Mouse (Mus musculus): ENCODE measurements around the gene Olfr1231.

The Olfr1231 gene

GRCm38 (mm10) chr2:89306974-89307373 lies at the start of gene Olfr1231:
TSS of gene Olfr1231 (minus strand) at chr2:89307074.
- no peak for DNase-seq

GRCm38 (mm10) chr2:89342298-89342697 lies 35.4 kb upstream of the Olfr1231 start, which contains the start of gene Olfr1233:
TSS of gene Olfr1233 (minus strand) at chr2:89342398.
- no peak for DNase-seq

DNA sequence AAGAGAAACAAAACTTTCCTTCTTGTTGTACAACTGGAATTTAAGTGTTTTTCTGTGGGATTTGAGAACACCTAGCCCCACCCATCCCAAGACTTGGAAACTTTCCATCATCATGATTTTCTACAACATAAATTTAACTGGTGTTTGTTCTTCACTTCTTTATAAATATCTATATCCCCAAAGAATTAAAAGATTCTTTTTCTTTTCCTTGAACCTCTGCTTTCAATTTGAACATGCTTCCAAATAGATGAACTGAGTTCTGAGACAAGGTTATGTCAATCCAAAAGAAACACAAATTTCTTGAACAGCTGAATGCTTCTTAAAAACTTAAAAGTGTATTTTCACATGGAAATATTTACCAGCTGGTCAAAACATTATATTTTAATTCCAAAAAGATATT lies 22.7 kb upstream of the Olfr1231 start, which contains the start of gene Olfr1232:
Gene Olfr1232 (minus strand): TSS at position 101 of the 400 bp plus-strand sequence.
- DNase-seq: no peak

DNA sequence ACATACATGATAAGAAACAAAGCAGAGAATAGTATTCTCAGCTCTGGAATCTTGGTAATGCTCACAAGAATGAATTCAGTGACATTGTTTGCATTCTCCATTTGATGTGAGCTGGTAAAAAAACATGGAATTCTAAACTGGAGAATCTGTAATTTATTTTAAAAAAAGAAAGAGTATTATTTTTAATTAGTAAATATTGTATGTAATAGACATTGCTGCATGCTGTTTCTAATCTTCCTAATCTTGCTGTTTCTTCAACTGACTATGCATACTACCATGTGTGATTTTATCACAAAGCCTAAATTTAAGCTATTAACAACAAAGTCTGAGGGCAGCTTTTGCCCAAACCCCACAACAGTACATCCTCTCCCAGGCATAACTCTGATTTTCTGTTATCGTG lies 9.7 kb downstream of the Olfr1231 start, which contains the start of gene Olfr1230:
Gene Olfr1230 (minus strand): TSS at position 101 of the 400 bp plus-strand sequence.
- DNase-seq: no peak

DNA sequence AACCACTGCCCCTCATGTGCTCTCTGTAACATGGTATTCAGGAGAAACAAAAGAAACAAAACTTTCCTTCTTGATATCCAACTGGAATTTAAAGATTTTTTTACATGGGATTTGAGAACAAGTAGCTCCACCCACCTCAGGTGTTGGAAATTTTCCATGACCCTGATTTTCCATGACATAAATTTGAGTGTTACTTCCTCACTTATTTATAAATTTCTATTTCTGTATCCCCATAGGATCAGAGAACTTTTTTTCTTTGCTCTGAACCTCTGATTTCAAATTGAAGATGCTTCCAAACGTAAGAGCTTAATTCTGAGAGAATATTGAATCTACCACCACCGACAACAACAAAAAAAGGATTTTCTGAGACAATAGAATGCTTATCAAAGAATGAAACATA lies 19.0 kb downstream of the Olfr1231 start, which contains the start of gene Olfr1229:
Gene Olfr1229 (minus strand): TSS at position 101 of the 400 bp plus-strand sequence.
- DNase-seq: no peak

DNA sequence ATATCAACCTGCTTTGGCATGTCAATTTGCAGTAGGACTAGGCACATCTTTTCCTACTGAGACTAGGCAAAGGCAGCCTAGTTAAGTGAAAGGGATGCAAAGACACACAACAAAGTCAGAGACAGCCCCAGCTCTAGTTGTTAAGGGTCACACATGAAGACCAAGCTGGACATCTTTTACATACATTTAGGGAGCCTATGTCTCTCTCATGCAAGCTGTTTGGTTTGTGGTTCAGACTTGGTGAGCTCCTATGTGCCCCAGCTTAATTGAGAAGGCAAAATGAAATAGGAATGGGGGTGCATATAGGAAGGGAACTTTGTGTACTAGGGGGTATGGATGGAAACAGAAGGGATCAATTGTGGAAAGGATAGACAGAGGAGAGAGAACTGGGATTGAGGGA lies 52.9 kb downstream of the Olfr1231 start, which contains the start of gene Olfr1228:
Gene Olfr1228 (minus strand): TSS at position 101 of the 400 bp plus-strand sequence.
- no peak for DNase-seq

All from thymus, postnatal 25 days (tissue).